Mouse (Mus musculus) megakaryocyte, adult 5-6 weeks (primary cell): Measurements from ENCODE around the gene Crybg2. TPM values are rescaled to one million over a fixed set of nuclear protein-coding genes. Genes with fewer than 3 reads are reported as not detected.

Experiments used
- ATAC-seq: 2 replicates; pipeline ENCODE4 v1.8.0; 2016; ENCODE audit warnings: mild to moderate bottlenecking, inconsistent platforms; ENCODE audit not compliant: poor library complexity, severe bottlenecking
- total RNA-seq, 2 experiments: library from RNA; stranded (forward) in 1 of 2; stranded (reverse) in 1 of 2; fragments of 153-499, 151-499 nt in 1 of 2; fragments of 221-1000, 200-1000 nt in 1 of 2; gene quantifications; 2 replicates each; pipeline versions ENCODE4 v1.2.3 to v1.2.4; 2015 to 2017

The Crybg2 gene
- total RNA-seq, 2 experiments from 2014 or later = 0.15 to 1.9 TPM

DNA sequence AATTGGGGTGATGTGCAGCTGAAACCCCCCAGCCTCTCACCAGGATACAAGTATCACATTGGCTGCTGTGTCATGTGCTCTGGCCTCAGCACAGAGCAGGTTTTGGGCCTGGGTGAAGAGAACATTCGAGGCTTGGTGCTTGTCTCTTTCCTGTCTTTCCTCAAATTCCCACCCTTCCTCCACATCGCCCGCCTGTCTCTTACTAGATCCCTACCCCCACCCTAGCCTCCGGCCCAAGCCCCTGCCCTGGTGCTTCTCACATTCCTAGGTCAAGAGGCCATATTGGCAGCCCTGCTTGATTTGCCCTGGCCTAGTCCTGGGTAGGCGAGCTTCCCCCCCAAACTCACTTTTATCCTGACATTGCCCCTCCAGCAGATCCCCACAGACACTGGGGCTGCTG lies 58.4 kb downstream of the Crybg2 start:
- ATAC-seq = no peak

DNA sequence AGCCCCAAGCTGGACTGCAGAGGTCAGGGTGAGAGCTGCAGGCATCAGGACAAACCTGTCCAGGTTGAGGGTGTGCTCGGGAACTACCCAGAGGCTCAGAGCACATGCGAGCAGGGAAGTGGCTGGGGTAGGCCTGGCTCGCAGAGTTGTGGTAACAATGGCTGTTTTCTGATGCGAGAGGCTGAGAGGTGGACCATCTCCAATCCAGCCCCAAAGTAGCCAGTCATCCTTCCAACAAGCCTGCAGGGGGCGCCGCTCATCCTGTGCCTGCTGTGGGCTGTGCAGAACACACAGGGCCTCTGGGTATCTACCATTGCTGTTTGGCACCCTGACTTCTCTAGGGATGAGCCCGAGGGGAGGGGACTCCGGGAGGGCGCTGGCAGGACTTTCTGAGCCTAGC lies 59.0 kb downstream of the Crybg2 start:
- no peak for ATAC-seq

DNA sequence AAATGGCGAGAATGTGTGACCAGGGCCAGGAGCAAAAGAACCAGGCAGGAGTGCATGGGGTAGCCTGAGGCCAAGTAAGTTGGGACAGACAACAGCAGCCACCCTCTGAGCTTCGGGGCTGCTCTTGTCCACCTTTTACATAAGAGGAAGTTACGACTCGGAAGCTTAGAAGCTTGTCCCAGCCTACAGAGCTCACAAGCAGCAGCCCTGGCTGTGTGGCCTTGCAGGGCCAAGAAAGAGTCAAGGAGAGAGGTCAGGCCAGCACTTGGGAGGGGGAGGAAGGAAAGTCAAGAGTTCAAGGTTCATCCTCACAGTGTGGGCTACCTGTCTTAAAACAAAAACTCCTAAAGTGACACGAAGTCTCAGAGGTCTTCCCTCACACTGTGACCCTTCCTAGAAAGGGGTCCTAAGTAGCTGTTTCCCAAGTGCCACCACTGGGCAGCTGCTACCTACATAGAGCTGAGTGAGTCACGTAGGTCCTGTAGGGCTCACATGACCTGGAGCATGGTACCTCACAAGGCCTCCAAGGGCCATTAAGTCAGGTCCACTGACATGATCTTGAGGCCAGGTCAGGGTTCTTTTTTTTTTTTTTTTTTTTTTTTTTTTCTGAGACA lies 59.7 kb downstream of the Crybg2 start:
- peak; percentile 27 for ATAC-seq

DNA sequence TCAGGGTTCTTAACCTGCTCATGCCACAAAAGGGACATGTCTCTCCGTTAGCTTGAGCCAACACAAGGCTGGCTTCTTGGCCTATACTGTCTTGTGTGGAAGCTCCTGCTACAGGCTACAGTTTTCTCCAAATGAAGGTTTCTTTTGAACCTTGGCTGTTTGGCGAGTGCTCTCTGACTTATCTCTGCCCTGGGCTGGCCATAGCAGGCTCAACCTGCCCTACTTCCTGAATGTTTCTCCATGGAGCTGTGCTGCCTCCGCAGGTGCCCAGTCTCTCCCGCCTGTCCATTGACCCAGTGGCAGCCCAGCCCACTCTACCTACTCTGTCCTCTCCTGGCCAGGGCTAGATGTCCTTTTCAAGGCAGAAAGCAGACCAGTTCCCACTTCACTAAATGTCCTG lies 60.3 kb downstream of the Crybg2 start:
- no peak for ATAC-seq

DNA sequence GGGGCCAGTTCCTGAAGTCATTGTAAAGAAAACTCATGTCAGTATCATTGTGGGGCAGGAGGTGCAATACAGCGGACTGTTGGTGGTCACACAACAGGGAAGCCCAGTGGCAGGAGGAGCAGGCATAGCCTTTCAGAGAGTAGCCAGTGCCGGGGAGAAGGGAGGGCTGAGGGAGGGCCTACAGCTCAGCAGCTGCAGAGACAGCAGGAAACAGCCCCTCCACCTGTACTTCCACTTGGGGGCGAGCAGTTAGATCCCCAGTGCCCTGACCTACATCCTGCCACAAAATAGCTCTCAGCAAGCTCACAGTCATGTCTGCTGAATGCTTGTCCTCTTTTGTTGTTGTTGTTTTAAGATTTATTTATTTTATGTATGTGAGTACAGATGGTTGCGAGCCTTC lies 61.0 kb downstream of the Crybg2 start:
- no peak for ATAC-seq

DNA sequence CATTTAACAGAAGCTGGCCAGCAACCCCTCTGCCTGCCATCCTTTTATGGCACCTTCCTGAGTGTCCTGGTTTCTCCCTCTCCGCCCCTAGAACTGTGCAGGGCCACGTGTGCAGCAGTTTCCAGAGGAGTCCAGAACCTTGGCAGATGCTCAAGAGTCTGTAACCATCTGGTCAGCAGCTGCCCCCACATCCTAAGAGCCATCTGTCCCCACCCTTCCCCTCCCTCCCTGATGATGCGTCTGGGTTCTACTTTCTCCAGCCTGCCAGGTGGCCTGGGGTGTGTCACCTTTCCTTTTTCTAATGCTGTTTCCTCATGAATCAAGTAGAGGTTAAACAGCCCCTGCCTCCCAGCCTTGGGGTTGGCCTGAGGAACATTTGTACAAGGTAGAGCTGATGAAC lies 61.7 kb downstream of the Crybg2 start:
- ATAC-seq = no peak

DNA sequence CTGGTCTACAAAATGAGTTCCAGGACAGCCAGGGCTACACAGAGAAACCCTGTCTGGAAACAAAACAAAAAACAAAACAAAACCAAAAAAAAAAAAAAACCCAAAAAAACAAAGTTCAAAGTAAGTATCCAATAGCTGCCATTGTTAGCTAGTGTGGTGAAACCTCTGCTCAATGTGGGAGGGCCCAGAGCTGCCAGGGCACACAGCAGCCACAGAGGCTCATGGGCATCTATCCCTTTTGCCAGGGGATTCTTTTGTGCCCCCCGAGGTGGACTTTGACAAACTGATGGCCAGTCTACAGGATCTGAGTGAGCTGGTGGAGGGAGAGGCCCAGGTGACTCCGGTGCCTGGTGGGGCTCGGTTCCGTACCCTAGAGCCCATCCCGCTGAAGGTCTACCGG lies 62.5 kb downstream of the Crybg2 start:
- ATAC-seq = no peak

DNA sequence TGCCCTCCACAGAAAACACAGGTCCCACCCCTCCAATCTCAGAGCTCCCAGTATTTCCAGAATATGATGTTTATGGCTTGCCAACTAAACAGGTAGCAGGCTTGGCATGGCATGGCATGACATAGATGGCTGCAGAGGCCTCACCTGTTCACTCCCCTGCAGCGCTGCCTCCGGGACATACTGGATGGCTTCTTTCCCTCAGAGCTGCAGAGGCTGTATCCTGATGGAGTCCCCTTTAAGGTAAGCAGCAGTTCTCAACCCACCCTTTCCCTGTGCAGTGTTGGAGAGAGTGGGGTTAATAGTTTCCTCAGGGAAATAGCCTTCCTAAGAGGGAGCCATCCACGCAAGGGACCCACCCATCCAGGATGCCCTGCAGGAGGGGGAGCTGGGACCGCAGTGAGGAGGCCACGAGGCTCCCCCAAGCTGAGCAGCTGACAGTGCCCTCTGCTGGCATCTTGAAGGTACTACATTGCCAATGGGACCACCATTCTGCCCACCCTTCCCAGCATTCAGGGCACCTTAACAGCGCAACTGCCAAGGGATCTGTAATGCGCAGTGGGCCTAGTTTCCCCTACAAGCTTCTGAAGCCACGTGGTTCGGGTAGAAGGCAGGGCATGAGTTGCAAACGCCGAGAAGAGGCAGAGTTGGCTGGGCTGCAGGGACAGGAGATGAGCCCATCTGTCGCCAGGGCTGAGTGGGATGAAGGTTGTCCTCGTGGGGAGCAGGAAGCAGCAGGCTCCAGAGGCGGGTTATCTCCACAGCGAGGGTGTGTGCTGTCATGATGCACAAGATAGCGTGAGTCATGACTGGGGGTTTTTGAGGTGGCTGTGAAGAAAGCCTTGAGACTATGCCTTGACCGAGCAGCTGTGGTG lies 63.3 kb downstream of the Crybg2 start:
- ATAC-seq = peak; percentile 43

DNA sequence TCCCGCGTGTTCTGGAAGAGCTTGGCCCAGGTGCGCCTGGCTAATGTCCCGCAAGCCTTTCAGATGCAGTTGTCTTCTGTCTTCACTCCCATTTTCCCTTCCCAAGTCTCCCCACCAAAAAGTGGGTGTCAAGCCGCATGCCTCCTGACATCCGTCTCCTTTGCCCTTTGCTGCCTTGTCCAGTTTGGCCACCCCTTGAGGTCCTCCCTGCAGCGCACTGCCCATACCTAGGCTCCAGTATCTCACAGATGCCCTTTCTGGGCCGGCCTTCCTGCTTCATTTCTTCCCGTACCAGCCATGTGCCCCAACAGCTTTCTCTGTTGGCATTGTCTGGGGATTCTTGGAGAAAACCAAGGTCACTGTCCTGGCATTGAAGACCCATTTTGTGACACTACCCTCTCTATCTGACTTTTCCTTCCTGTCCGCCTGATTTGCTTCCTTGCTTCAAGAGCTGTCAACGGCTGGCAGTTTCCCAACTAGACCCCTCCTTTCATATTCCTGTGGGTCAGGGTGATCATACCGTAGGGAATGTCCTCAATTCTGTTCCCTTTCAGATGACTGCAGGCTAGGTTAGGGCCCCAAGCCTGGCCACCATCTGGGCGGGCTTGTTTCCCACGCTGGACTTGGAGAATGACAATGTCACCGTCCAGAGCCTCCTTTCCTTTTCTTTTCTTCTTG lies 64.9 kb downstream of the Crybg2 start:
- ATAC-seq = no peak

DNA sequence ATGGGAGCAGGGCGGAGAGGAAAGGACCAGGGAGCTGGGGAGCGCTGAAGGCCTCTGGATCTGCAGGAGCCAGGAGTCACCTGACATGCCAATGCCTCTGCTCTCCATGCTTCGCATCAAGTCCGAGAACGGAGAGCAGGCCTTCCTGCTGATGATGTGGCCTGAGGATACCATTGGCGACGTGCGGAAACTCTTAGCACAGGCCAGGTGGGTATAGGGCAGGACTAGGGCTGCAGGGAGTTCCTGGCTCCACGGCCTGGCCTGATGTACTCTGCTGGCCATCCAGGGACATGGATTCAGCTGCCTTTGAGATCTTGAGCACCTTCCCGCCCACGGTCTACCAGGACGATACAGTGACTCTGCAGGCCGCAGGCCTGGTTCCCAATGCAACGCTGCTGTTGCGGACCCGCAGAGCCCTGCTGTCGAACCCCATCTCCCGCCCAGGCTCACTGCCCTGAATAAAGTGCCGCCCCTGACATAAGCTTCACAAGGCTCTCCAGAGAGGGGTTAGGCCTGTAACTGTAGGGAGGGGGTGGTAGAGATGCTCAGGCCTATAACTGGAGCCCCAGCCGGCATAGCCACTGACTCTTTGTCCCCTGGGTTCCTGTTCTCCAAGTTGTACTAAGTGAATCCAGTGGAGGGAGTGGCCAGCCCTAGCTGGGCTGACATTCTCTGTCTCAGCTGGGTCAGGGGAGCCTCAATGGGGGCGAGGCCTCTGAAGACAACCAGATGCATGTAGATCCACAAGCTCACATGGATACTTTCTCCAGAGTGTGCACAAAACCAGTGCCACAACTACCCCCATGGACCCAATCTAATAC lies 65.9 kb downstream of the Crybg2 start:
- no peak for ATAC-seq

DNA sequence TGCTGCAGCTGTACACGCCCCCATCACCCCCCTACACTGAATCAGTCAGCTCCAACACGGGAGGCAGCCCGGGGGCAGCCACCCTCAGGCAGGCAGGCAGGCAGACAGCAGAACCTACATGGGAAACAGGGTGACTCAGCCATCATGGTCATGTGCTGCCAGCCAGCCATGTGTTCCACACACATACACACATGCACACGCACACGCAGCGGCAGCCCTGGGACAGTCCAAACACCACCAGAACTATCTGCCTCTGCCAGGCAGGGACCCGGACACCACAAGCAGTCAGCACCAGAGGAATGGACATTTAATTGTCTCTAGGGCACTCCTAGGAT lies 66.5 kb downstream of the Crybg2 start:
- ATAC-seq = no peak

DNA sequence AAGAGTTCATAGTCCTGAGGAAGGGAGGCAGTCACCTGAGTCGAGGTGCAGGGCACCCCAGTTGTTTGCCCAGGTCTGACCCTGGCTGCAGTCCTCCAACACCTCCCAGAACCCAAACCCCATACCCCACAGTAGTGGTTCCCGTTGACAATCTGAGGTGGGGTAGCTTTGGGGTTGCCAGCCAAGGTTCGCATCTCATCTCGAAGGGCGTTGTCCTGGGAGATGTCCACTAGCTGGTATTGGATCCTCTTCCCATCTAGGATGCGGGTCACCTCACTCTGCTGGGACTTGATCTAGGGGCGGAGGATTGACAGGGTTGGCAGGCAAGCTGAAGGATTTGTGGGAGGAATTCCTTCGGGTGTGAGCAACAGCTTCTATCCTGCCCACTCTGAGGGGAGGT lies 67.2 kb downstream of the Crybg2 start:
- no peak for ATAC-seq

DNA sequence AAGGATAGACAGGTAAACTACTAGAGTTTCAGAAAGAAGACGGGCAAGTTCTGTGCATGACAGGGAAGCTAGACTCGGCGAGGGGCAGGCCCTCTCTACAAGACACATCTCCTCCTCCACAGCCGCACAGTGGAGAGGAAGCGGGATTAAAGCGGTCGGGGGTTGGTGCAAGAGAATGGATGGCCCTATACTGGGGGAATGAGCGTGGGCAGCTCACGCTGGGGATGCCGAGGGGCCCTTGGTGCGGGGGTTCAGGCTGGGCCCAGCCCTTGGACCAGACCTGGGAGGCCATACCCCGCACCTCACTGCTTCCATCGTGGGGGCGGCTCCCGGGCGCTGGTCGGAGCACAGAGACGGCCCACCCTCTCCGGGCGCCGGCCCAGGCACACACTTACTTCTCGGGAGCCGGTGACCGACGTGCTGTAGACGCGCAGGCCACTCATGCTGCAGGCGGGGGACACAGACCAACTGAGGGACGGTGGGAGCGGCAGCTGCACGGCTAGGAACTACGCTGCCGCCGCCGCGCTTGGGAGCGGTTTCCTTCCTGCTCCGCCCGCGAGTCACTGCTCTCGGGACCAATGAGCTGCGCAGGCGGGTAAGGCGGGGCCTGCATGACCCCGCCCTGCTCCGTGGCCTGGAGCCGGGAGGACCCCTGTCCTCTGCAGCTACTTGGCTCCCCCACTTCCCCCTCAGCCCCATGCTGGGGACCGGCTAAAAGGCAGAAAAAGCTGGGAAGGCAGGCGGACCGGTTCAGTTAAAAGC lies 67.8 kb downstream of the Crybg2 start, which contains the start of gene Sh3bgrl3:
Gene Sh3bgrl3 (minus strand): TSS at position 569 of the 762 bp plus-strand sequence.
- peak; percentile 76 for ATAC-seq

DNA sequence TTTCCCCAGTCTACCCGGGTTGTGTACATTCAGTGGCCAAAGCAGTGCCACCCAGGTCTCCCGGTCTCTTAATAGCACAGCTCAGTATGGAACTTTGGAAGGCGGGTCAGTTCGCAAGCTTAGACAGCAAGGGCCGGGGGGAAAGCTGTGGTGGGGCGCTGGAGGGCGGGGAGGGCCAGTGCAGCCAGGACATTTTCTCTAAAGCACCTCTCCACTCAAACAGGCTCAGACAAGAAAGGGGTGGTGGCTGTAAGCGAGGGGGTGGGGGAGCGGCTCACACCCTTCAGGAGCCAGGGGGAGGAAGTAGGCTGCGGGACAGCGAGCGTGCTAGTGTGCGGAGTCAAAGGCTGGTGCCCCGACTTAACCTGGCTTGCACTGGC lies 68.4 kb downstream of the Crybg2 start:
- peak; percentile 52 for ATAC-seq

DNA sequence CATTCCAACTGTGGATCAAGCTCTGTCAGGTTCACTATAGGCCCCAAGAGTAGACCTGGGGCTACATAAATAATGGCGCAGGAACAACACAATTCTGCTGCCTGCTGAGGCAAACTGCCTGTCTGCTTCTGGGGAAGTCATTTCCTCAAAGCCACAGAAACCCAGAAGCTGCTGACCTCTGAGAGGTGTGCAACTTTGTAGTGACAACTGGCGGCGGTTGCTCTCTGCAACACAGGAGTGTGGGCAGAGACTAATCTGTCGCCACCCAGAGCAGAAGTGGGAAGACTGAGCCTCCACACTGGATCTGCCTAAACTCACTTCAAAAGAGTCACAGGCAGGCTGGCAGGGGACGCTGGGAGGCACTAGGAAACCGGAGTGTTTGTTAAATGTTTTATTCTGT lies 68.9 kb downstream of the Crybg2 start:
- peak; percentile 58 for ATAC-seq

DNA sequence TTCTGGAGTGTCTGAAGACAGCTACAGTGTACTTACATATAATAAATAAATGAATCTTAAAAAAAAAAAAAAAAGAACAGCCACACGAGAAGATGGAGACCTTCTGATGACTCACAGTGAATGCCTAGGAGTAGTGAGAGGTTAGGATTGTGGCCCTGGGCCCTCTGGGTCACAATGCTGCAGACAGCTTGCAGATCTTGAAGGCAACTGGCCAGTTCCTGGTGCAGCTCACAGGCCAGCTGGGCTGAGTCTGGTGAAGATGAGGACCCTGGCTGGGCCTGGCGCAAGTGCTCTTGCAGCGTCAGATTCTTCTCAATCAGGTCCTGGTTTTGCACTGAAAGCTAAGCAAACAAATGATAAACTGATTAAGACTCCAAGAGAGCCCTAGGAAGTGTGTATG lies 71.5 kb downstream of the Crybg2 start:
- no peak for ATAC-seq

DNA sequence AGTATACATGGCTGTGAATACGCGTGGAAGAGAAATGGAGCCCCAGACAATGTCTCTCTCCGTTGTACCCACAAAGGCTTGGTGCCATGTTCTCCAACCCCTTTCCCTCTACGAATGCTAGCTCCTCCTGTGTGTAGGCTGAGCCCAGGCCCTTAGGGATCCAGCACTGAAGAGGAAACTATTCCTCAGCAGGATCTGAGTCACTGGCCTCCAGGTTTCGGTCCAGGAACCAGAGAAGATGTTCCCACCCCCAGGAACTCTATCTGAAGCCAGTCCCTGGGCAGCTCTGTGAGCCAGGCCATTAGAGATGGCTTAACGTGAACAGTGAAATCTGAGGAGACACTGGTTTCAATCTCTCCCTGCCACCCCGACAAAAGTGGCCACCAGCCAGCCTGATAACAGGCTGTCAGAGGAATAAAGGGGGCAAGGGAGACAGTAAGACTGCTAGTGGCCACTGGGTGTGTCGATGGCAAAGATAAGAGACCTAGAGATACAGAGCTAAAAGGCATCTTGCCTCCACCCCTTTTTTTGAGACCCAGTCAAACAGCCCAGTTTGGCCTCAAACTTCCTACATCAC lies 72.0 kb downstream of the Crybg2 start:
- no peak for ATAC-seq

DNA sequence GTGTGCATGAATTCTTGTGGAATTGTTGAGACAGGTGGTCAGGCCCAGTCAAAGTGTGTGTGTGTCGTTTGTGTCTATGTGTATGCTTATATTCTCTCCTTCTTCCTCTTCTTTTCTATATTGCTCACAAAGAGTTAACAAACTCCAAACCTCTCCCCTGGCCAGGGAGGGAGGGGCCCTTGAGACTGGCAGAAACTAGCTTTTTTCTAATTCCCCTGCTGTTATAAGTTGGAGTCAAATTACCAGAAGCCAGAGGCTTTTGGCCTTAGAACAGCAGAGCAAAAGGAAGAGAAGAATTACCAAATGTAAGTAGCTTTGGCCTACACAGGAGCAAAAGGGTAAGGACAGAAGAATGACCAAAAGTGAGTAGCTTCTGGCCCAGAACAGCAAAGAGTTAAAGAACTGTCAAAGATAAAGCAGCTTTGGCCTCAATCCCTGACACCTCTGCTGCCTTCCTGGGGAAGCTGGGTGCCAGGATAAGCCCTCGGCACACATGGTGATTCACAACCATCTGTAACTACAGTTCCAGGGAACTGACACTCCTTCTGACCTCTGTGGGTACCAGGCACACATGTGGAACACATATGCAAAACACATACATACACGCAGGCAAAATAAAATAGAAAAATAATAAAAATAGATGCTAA lies 75.8 kb downstream of the Crybg2 start:
- ATAC-seq = no peak

DNA sequence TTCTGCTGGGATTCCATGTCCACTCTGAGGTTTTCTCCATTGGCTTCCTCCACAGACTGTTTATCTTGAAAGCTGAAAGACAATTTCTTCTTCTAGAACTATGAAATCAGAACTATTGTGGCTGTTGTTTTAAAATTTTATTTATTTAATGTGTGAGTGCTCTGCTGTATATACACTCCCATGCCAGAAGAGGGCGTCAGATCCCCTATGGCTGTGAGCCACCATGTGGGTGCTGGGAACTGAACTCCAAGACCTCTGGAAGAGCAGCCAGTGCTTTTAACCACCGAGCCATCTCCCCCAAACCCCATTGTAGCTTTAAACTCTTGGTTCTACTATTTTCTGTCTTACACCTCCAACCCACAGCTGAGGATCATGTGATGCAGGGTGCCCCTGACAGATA lies 78.2 kb downstream of the Crybg2 start:
- no peak for ATAC-seq
